In the genomic region with DNA sequence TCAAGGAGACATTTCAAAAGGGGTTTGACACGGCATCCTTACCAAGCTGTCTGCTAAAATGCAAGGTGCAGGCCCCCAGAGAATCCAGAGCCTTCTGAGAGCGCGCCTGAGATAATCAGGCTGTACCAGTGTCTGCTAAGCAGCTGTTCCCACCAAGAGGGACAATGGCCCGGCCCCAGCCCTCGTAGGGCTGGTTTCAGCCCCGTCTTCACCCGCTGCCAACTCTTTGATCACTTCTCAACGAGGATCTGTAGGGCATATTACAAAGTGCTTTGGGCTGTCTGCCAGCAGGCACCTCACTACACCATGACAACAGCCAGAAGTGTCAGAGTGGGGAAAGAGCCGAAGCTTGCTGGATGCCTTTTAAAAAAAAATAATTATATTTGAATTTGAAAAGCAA, we compare ENCODE assay signal across 9 mouse cellular contexts. TPM values are rescaled to one million over a fixed set of nuclear protein-coding genes. Genes with fewer than 3 reads are reported as not detected.
A peak's percentile ranks its signal among the peaks of the same experiment; 100 is the strongest.
DNase-seq lines count a peak whose midpoint lies in the region; ATAC-seq and TF ChIP-seq lines count a peak whose summit lies in the region.
"Had no signal": no experiment of that assay in that cellular context is flagged by ENCODE, and none has a peak within 500 bp of the region (broad histone marks: within the 10 kb centered on the region; RNA-seq: fewer than 3 reads in every experiment).

No protein-coding gene starts in this region.

- H3K27ac ChIP-seq in hindbrain, embryonic 15.5 days (replicated peaks) = 0 out of 2 replicates have a peak overlapping the region, but pooled peaks have one; percentile 0
- H3K27ac ChIP-seq in cerebellum, adult 2 months (ENCODE audit: insufficient read depth, low read length) = no peak overlapping the region

- no peaks in the 10 kb centered on the region for H3K27me3 ChIP-seq in hindbrain, embryonic 15.5 days
- H3K27me3 ChIP-seq in cerebellum, adult 2 months (ENCODE audit: control insufficient read depth, insufficient read depth, low read length) = peaks cover 1% of the 10 kb centered on the region; the same call in 1 of the 2 replicates

- no peak for TF ChIP-seq CTCF in cerebellum, adult 2 months (IDR thresholded peaks at IDR 0.05; ENCODE audit: borderline replicate concordance, insufficient read depth, low read depth, low read length)

- H3K4me3 ChIP-seq in hindbrain, embryonic 15.5 days = no peak overlapping the region
- no peak overlapping the region for H3K4me3 ChIP-seq in cerebellum, adult 2 months (replicated peaks; ENCODE audit: insufficient read depth, low read depth, low read length)

- DNase-seq in cerebellum, postnatal 10 days = peak; percentile 59 to 64
- DNase-seq in cerebellum, postnatal 14 days = no peak
- peak; percentile 66 to 78 for DNase-seq in right cerebral cortex, postnatal 10 days (ENCODE audit: low spot score in 2 of 2)
- DNase-seq in right cerebral cortex, adult 2 months (ENCODE audit: low spot score in 2 of 2) = no peak
- DNase-seq in retina, embryonic 14.5 days (ENCODE audit: low spot score) = peak; percentile 58
- no peak for DNase-seq in cerebellum, adult 2 months
- DNase-seq in urinary bladder, postnatal 10 days (ENCODE audit: low spot score) = no peak
- DNase-seq: gastrocnemius, postnatal 14 days had no signal

- no peak for TF ChIP-seq POLR2A in cerebellum, adult 2 months (IDR thresholded peaks at IDR 0.05; ENCODE audit: borderline replicate concordance, insufficient read depth, low read length)

- H3K36me3 ChIP-seq in hindbrain, embryonic 15.5 days = no peaks in the 10 kb centered on the region

- H3K4me1 ChIP-seq in hindbrain, embryonic 15.5 days (replicated peaks) = peaks cover 34% of the 10 kb centered on the region
- H3K4me1 ChIP-seq in cerebellum, adult 2 months (ENCODE audit: control insufficient read depth, insufficient read depth, low read length) = peaks cover under 1% of the 10 kb centered on the region; the same call in 1 of the 2 replicates

- H3K4me2 ChIP-seq in hindbrain, embryonic 15.5 days = peak overlapping the region; percentile 20

- no peaks in the 10 kb centered on the region for H3K9me3 ChIP-seq in hindbrain, embryonic 15.5 days

- no peak overlapping the region for H3K9ac ChIP-seq in hindbrain, embryonic 15.5 days

- ATAC-seq in hindbrain, embryonic 15.5 days (ENCODE audit: low FRiP score, low read depth) = peak; percentile 78

- 13% methylated on average over 9 of the region's 9 CpGs for WGBS in hindbrain, embryonic 15.5 days
- 45% methylated on average over 9 of the region's 9 CpGs for WGBS in cerebellum, adult 2 months

RNA-seq across cellular contexts. Expression of a gene that starts 29.5 kb away (rescaled TPM):
- 16.4 and 17.8 TPM in 2 replicates for polyA plus RNA-seq in hindbrain, embryonic 15.5 days (2015; fragmentation: Nextera tagmentation; extraction: Ambion mirVana)
- 23.6 and 24.7 TPM in 2 replicates for polyA plus RNA-seq in cerebellum, adult 2 months (2012; rRNA removed)

RNA-seq across cellular contexts. Expression of a gene that starts 29.6 kb away (rescaled TPM):
- 12.3 and 13.6 TPM in 2 replicates for polyA plus RNA-seq in hindbrain, embryonic 15.5 days (2015; fragmentation: Nextera tagmentation; extraction: Ambion mirVana)
- 53.8 and 63.7 TPM in 2 replicates for polyA plus RNA-seq in cerebellum, adult 2 months (2012; rRNA removed)

Comparison
In these comparisons a context has a peak if more than half of its experiments do, and no peak if none do; other contexts are left out.
1. DNase-seq: peak in cerebellum, postnatal 10 days (2 of 2), right cerebral cortex, postnatal 10 days (2 of 2) and retina, embryonic 14.5 days (single experiment); none in cerebellum, postnatal 14 days (0 of 2), right cerebral cortex, adult 2 months (0 of 2), cerebellum, adult 2 months (0 of 2) and urinary bladder, postnatal 10 days (single experiment).